Comparison of ENCODE assay signal across 8 mouse cellular contexts in genomic region chr6:125232045-125232437, GRCm38 (mm10). TPM values are rescaled to one million over a fixed set of nuclear protein-coding genes. Genes with fewer than 3 reads are reported as not detected.
A peak's percentile ranks its signal among the peaks of the same experiment; 100 is the strongest.
DNase-seq lines count a peak whose midpoint lies in the region; ATAC-seq and TF ChIP-seq lines count a peak whose summit lies in the region.

No protein-coding gene starts in this region.

- no peak for TF ChIP-seq CTCF in lung, adult 2 months (IDR thresholded peaks at IDR 0.05; ENCODE audit: insufficient read depth, low read length)
- no peak for TF ChIP-seq CTCF in midbrain, postnatal 0 days (IDR thresholded peaks at IDR 0.05)

- no peaks in the 10 kb centered on the region for H3K27me3 ChIP-seq in embryonic facial prominence, embryonic 14.5 days (replicated peaks; ENCODE audit: control insufficient read depth, insufficient read depth, low read length)
- H3K27me3 ChIP-seq in limb, embryonic 10.5 days (ENCODE audit: low read depth, poor library complexity, severe bottlenecking): no peaks in the 10 kb centered on the region
- no peaks in the 10 kb centered on the region for H3K27me3 ChIP-seq in midbrain, postnatal 0 days (ENCODE audit: insufficient read depth, low read length)

- peak overlapping the region; percentile 73 for H3K9ac ChIP-seq in embryonic facial prominence, embryonic 14.5 days (ENCODE audit: low read depth, low read length)
- H3K9ac ChIP-seq in midbrain, postnatal 0 days (replicated peaks; ENCODE audit: low read length, poor library complexity, severe bottlenecking): no peak overlapping the region

- H3K36me3 ChIP-seq in embryonic facial prominence, embryonic 14.5 days (ENCODE audit: control insufficient read depth, insufficient read depth, low read length): no peaks in the 10 kb centered on the region
- H3K36me3 ChIP-seq in limb, embryonic 10.5 days: no peaks in the 10 kb centered on the region
- H3K36me3 ChIP-seq in midbrain, postnatal 0 days (ENCODE audit: insufficient read depth, low read length): no peaks in the 10 kb centered on the region

- H3K27ac ChIP-seq in embryonic facial prominence, embryonic 14.5 days (replicated peaks; ENCODE audit: low read depth, low read length): no peak overlapping the region
- peak overlapping the region; percentile 83; the same call in 1 of the 2 replicates for H3K27ac ChIP-seq in limb, embryonic 10.5 days
- no peak overlapping the region for H3K27ac ChIP-seq in midbrain, postnatal 0 days (ENCODE audit: low read depth, low read length)

- WGBS in lung, adult 2 months: 23% methylated on average over 4 of the region's 4 CpGs
- 53% methylated on average over 4 of the region's 4 CpGs for WGBS in embryonic facial prominence, embryonic 14.5 days
- 51% methylated on average over 4 of the region's 4 CpGs for WGBS in limb, embryonic 10.5 days
- WGBS in midbrain, postnatal 0 days: 55% methylated on average over 4 of the region's 4 CpGs

- peak overlapping the region; percentile 96 for H3K4me3 ChIP-seq in lung, adult 2 months (replicated peaks; ENCODE audit: extremely low read depth, low read depth, low read length)
- H3K4me3 ChIP-seq in embryonic facial prominence, embryonic 14.5 days (ENCODE audit: low read depth, low read length): peak overlapping the region; percentile 50
- peak overlapping the region; percentile 58 for H3K4me3 ChIP-seq in limb, embryonic 10.5 days
- H3K4me3 ChIP-seq in midbrain, postnatal 0 days (ENCODE audit: low read depth, low read length): peak overlapping the region; percentile 38

- peak overlapping the region; percentile 94 for H3K4me2 ChIP-seq in embryonic facial prominence, embryonic 14.5 days (ENCODE audit: low read depth, low read length)
- H3K4me2 ChIP-seq in midbrain, postnatal 0 days (ENCODE audit: low read depth, low read length, poor library complexity, severe bottlenecking): peak overlapping the region; percentile 84

- no peak for TF ChIP-seq POLR2A in lung, adult 2 months (IDR thresholded peaks at IDR 0.05; ENCODE audit: borderline replicate concordance, extremely low read depth, low read depth, low read length)

- no peaks in the 10 kb centered on the region for H3K9me3 ChIP-seq in embryonic facial prominence, embryonic 14.5 days (ENCODE audit: control insufficient read depth, low read length)
- no peaks in the 10 kb centered on the region for H3K9me3 ChIP-seq in limb, embryonic 10.5 days (replicated peaks)
- H3K9me3 ChIP-seq in midbrain, postnatal 0 days (ENCODE audit: low read length): no peaks in the 10 kb centered on the region

- ATAC-seq in embryonic facial prominence, embryonic 14.5 days (ENCODE audit: low read depth): no peak
- ATAC-seq in midbrain, postnatal 0 days (ENCODE audit: low FRiP score): no peak

- H3K4me1 ChIP-seq in lung, adult 2 months (ENCODE audit: control insufficient read depth, insufficient read depth, low read length): peaks cover 10% of the 10 kb centered on the region
- peaks cover 6% of the 10 kb centered on the region; the same call in 1 of the 2 replicates for H3K4me1 ChIP-seq in embryonic facial prominence, embryonic 14.5 days (ENCODE audit: control insufficient read depth, insufficient read depth, low read length)
- H3K4me1 ChIP-seq in limb, embryonic 10.5 days: peaks cover 34% of the 10 kb centered on the region
- no peaks in the 10 kb centered on the region for H3K4me1 ChIP-seq in midbrain, postnatal 0 days (ENCODE audit: insufficient read depth, low read length)

- DNase-seq in lung, adult 2 months: no peak
- no peak for DNase-seq in lung, postnatal 4 days
- no peak for DNase-seq in embryonic facial prominence, embryonic 14.5 days (ENCODE audit: low spot score)
- no peak for DNase-seq in limb, embryonic 10.5 days (ENCODE audit: low spot score)
- no peak for DNase-seq in midbrain, postnatal 0 days (ENCODE audit: low spot score)
- DNase-seq in layer of hippocampus, adult 11-12 months (ENCODE audit: low spot score): no peak
- no peak for DNase-seq in right cerebral cortex, postnatal 14 days
- DNase-seq in layer of hippocampus, adult 9-10 months (ENCODE audit: low spot score): no peak

RNA-seq across cellular contexts. Expression of gene Tapbpl, which starts 0.4 kb away (rescaled TPM):
- polyA plus RNA-seq in lung, adult 2 months (2012; rRNA removed): 29.8 and 33.4 TPM in 2 replicates
- polyA plus RNA-seq in embryonic facial prominence, embryonic 14.5 days (2014; fragmentation: Nextera tagmentation; extraction: Ambion mirVana): 3.4 and 3.6 TPM in 2 replicates
- 1.0 and 1.8 TPM in 2 replicates for polyA plus RNA-seq in limb, embryonic 10.5 days (2016; fragmentation: Nextera tagmentation; extraction: Ambion mirVana)
- total RNA-seq in midbrain, postnatal 0 days (2014; rRNA removed): 4.7 and 6.2 TPM in 2 replicates
- 9.0 and 9.7 TPM in 2 replicates for polyA plus RNA-seq in midbrain, postnatal 0 days (2015; fragmentation: Nextera tagmentation; extraction: Ambion mirVana)

RNA-seq across cellular contexts. Expression of gene Cd27, which starts 4.8 kb away (rescaled TPM):
- polyA plus RNA-seq in lung, adult 2 months (2012; rRNA removed): 8.1 and 9.8 TPM in 2 replicates
- 1.1 and 2.9 TPM in 2 replicates for polyA plus RNA-seq in embryonic facial prominence, embryonic 14.5 days (2014; fragmentation: Nextera tagmentation; extraction: Ambion mirVana)
- 0.84 and 1.6 TPM in 2 replicates for polyA plus RNA-seq in limb, embryonic 10.5 days (2016; fragmentation: Nextera tagmentation; extraction: Ambion mirVana)
- not detected in 2 replicates for total RNA-seq in midbrain, postnatal 0 days (2014; rRNA removed)
- 0.70 TPM in 1 of 2 replicates, not detected in the other for polyA plus RNA-seq in midbrain, postnatal 0 days (2015; fragmentation: Nextera tagmentation; extraction: Ambion mirVana)

RNA-seq across cellular contexts. Expression of gene Vamp1, which starts 16.7 kb away (rescaled TPM):
- 12.5 and 22.0 TPM in 2 replicates for polyA plus RNA-seq in lung, adult 2 months (2012; rRNA removed)
- polyA plus RNA-seq in embryonic facial prominence, embryonic 14.5 days (2014; fragmentation: Nextera tagmentation; extraction: Ambion mirVana): 2.4 and 2.7 TPM in 2 replicates
- polyA plus RNA-seq in limb, embryonic 10.5 days (2016; fragmentation: Nextera tagmentation; extraction: Ambion mirVana): 3.2 and 3.9 TPM in 2 replicates
- total RNA-seq in midbrain, postnatal 0 days (2014; rRNA removed): 42.7 and 47.6 TPM in 2 replicates
- 40.5 and 46.0 TPM in 2 replicates for polyA plus RNA-seq in midbrain, postnatal 0 days (2015; fragmentation: Nextera tagmentation; extraction: Ambion mirVana)

RNA-seq across cellular contexts. Expression of gene Mrpl51, which starts 40.4 kb away (rescaled TPM):
- polyA plus RNA-seq in lung, adult 2 months (2012; rRNA removed): 30.1 and 39.4 TPM in 2 replicates
- polyA plus RNA-seq in embryonic facial prominence, embryonic 14.5 days (2014; fragmentation: Nextera tagmentation; extraction: Ambion mirVana): 198 and 205 TPM in 2 replicates
- 213 and 231 TPM in 2 replicates for polyA plus RNA-seq in limb, embryonic 10.5 days (2016; fragmentation: Nextera tagmentation; extraction: Ambion mirVana)
- 23.3 and 48.2 TPM in 2 replicates for total RNA-seq in midbrain, postnatal 0 days (2014; rRNA removed)
- 136 and 145 TPM in 2 replicates for polyA plus RNA-seq in midbrain, postnatal 0 days (2015; fragmentation: Nextera tagmentation; extraction: Ambion mirVana)

RNA-seq across cellular contexts. Expression of gene Ncapd2, which starts 40.5 kb away (rescaled TPM):
- 15.5 and 34.2 TPM in 2 replicates for polyA plus RNA-seq in lung, adult 2 months (2012; rRNA removed)
- 76.7 and 90.8 TPM in 2 replicates for polyA plus RNA-seq in embryonic facial prominence, embryonic 14.5 days (2014; fragmentation: Nextera tagmentation; extraction: Ambion mirVana)
- polyA plus RNA-seq in limb, embryonic 10.5 days (2016; fragmentation: Nextera tagmentation; extraction: Ambion mirVana): 285 and 288 TPM in 2 replicates
- 29.8 and 33.7 TPM in 2 replicates for total RNA-seq in midbrain, postnatal 0 days (2014; rRNA removed)
- polyA plus RNA-seq in midbrain, postnatal 0 days (2015; fragmentation: Nextera tagmentation; extraction: Ambion mirVana): 18.4 and 21.0 TPM in 2 replicates

Comparison
In these comparisons a context has a peak if more than half of its experiments do, and no peak if none do; other contexts are left out.
1. H3K4me3 ChIP-seq: peak in every context shown above with its lines; median percentile 96 in lung, adult 2 months; 58 in limb, embryonic 10.5 days; 50 in embryonic facial prominence, embryonic 14.5 days; 38 in midbrain, postnatal 0 days.